Mouse (Mus musculus) c-Kit-positive CD71-positive TER-119-positive erythroid progenitor cells, embryonic 14.5 days (primary cell): ENCODE data around the gene Acsf3.

Experiments
- DNase-seq: peaks from one replicate; pipeline ENCODE4 v3.0.0-alpha.2; 2013; ENCODE audit warnings: low spot score

Acsf3 gene

DNA sequence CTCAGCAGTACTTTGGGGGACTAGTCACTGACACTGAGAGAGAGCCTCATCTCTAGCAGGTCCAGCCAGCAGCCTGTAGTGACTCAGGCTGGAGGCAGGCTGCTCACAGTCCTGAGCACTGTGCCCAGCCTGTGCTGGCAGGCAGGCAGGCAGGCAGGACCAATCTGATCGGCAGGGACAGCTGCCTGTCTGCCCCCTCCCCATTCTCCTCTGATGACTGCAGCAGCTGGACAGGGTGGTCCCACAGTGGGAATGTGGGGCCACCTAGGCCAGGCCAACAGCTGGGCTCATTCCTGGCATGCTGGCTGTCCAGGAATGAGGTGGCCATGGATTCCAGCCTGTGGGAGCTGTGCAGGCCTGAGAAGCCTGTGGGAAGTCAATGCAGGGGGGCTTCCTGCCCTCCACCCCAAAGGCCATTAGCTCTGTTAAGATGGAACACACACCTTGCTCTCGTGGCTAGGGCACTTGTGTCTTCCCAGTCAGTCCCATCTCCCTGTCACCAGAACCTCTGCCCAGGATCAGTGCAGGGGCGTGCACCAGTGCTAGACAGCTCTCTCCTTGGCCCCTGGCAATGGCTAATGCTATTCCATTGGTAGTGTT, 75.5 kb downstream of the Acsf3 start:
- no peak for DNase-seq

DNA sequence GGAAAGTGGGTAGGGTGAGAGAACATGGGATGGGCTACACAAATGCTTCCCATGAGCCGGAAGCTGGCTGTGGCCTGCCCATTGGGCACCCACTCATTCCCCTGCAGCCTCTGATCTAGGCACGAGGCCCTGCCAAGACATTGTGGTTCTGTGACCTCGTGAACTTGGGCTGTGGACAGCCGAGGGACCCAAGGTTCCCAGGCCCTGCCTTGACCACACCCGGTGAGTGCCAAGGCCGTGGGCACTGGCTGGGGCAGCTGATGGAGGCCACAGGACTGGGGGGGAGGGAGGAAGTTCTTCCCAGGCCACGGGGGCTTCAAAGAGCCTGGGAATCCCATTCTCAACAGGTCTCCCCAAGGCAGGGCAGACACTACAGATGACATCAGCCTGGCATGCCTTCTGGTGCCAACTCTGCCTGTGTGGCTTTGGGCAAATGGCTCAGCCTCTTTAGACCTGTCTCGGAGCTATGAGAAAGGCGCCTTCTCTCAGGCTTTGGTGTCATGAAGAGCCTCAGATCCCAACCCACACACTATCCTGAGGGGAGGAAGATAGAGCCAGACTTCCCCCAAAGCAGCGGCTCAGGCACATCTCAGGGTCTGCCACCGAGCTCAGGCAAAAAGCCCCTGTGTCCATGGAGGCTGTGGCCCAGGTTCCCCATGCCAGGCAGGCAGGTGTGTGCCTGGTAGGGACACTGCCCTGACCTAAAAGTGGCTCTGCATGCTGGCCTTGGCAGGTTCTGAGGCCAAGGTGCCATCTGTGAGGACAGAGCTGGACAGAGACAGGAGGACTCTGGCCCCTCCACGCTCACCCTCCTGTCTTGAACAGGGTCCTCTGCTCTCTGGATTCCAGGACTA, 76.6 kb downstream of the Acsf3 start:
- DNase-seq: no peak

DNA sequence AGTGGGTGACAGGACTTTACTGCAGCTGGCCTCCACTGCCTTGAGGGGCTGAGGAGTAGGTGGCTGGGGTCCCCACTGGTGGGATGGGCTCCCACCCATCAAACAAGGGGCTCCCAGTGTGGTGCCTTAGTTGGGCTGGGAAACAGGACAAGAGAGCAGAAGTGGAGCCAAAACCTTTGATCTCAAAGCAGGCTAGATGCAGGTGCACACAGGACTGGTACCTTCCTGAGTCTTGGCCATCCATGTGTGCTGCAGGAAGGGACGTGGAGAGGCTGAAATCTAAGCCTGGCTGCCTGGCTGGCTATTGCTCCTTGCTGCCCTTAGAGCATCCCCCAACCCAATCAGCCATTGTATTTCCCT, 77.2 kb downstream of the Acsf3 start:
- DNase-seq: no peak

DNA sequence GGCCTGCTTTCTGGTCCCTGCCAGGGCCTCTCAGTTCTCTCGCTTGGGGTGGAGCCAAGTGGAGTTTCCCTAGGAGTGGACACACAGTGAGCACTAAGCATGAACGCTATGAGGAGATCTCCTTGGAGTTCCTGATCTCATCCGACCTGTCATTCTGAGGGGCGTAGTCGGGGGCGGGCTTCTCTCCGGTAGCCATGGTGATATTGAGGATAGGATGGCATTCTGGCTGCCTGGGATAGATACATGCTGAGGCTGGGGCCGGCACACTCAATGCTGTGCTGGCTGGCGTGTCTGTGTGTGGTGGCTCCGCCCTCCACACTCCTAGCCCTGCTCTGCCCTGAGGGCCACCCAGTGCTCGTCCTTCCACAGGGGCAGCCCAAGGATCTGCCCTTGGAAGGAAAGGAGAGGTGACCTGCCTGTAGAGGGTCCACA, 78.1 kb downstream of the Acsf3 start:
- DNase-seq: no peak

DNA sequence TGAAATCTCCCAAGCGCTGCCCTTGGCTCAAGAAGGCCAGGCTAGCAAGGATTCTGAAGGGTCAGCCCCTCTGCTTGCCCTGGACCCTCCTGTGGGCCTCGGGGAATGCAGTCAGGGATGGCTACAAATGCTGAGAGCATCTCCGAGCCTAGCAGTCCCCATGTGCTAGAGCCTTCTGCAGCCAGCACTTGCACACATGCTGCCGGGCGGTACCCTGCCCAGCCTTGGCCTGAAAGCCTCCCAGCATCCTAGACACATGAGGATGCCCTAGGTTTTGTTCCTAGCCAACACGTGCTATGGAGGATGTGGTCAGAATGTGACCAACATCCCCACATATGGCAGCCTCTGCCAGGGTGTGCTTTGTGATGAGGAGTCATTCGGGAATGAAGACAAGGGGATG, 79.1 kb downstream of the Acsf3 start:
- no peak for DNase-seq

DNA sequence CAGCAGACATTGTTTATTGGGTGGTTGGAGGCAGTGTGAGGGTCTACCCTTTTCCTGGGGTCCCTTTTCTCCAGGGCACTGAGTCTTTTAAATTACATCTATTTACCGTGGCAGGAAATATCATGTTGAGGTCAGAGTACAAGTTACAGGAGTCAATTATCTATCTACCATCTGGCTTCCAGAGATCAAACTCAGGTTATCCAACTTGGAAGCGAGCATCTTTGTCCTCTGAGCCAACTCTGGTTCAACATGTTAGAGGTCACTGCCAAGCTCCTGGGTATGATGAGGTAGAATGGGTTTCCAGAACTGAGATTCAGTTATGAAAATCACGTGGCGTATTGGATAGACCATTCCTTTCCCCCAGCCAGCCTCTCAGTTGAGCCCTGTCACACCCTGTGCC, 79.8 kb downstream of the Acsf3 start:
- no peak for DNase-seq

DNA sequence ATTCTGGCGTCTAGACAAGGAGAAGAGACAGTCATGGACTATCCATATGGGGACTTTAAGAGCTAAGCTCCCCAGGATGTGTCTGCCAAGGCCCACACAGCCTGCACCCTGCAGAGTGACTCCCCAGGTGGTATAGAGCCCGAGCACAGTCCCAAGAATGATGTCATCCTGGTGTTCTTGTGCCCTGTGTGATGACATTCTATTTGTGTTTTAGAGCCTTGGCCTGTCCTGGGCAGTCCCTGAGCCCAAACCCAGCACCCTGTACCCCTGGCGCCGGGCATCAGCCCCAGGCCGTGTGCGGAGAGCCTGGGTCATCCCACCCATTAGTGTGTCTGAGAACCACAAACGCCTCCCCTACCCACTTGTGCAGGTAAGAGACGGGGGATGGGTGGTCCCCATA, 81.0 kb downstream of the Acsf3 start:
- DNase-seq: no peak

DNA sequence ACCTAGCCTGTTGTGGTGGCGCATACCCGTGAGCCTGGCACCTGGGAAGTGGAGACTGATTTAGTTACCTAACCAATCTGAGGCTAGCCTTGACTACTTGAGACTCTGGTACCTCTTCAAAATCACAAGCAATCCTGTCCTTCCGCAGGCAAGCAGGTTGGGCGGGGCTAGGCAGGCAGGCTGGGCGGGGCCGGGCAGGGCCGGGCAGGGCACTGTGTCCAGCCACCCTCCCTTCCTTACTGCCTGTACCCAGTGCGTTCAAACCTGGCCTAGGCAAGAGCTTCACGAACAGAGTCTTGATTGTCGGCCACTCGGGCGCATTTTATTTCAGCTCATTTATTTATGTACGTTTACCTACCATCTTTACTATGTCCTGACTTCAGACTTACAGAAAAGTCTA, 84.6 kb downstream of the Acsf3 start:
- no peak for DNase-seq

DNA sequence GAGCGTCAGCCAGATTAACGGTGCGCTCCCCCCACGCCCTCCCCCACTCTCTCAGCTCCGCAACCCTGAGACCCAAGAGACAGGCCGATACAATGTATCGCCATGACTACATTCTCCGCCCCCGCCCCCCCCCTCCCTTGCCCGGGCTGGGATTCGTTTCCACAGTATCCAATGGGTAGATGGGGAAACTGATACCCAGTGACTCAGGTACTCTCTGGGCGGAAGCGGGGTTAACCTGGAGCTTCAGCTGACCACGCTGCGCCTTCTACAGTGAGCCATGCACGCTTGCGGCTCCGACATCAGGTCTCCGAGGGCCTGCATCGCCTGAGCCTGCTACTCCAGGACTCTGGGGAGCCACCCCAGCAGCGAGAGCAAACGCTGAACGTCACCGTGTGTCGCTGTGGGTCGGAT, 89.4 kb downstream of the Acsf3 start:
- DNase-seq: no peak

DNA sequence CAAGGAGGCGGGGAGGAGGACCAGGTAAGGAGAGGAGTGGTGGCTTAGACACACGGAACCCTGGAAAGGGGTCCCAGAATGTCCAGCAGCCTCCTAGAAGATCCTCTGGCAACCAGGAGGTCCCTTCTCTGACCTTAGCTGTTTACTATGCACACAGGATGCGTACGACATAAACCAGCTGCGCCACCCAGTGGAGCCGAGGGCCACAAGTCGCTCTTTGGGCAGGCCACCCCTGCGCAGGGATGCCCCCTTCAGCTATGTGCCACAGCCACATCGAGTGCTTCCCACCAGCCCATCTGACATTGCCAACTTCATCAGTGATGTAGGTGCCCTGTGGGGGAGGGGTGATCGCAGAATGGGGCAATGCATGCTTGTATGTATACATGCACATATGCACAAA, 90.2 kb downstream of the Acsf3 start:
- DNase-seq: no peak

DNA sequence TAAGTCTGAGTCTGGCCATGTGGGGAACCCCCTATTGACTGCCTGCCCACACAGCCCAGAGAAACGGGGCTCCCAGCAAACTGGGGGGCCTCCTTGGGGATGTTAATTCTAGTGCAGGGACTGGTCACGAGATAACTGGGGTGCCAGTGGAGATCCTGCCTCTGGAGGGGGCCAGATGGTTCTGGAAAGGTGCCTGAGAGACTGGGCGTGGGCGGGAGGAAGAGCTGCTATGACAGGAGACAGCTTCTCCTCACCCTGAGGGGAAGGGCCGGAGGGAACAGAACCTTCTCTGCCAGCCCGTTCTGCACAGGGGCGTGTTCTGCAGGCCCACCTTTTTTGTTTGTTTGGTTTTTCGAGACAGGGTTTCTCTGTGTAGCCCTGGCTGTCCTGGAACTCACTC, 90.9 kb downstream of the Acsf3 start:
- DNase-seq: no peak
